Comparison of ENCODE assay signal across 9 mouse cellular contexts in the genomic region with DNA sequence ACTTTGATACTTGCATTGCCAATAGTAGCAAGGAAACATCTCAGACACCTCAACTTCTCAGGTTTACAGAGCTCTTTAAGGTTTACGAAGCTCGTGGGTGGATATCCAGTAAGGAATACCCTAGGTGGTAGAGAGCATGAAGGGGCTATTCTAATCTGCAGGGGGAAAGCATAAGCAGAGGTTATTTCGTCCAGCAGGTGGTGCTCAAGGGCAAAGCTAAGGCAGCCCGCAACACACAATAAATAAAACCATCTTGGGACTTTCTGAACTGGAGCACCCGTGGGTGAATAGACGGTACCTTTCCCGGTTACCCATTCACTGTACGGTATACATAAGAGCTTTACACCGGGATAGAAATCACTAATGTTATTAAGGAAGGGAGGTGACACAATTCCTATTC.
DNase-seq lines count a peak whose midpoint lies in the region; ATAC-seq and TF ChIP-seq lines count a peak whose summit lies in the region.
"Had no signal": no experiment of that assay in that cellular context is flagged by ENCODE, and none has a peak within 500 bp of the region (broad histone marks: within the 10 kb centered on the region; RNA-seq: fewer than 3 reads in every experiment).

No protein-coding gene starts in this region.

- H3K4me1 ChIP-seq in ES-E14 (ENCODE audit: control insufficient read depth in 2 of 2, insufficient read depth in 2 of 2, low read length in 2 of 2, poor library complexity in 1 of 2), result no peaks in the 10 kb centered on the region
- no peaks in the 10 kb centered on the region for H3K4me1 ChIP-seq in forebrain, postnatal 0 days (ENCODE audit: insufficient read depth)
- H3K4me1 ChIP-seq in hindbrain, embryonic 12.5 days, result no peaks in the 10 kb centered on the region
- no peaks in the 10 kb centered on the region for H3K4me1 ChIP-seq in lung, embryonic 16.5 days (replicated peaks; ENCODE audit: control insufficient read depth, insufficient read depth, low read length)
- H3K4me1 ChIP-seq: liver, embryonic 15.5 days had no signal

- ATAC-seq in forebrain, postnatal 0 days, result peak; percentile 81
- peak; percentile 75 for ATAC-seq in hindbrain, embryonic 12.5 days (ENCODE audit: low FRiP score)
- peak; percentile 71 for ATAC-seq in lung, embryonic 16.5 days (ENCODE audit: low read depth)

- TF ChIP-seq CTCF in forebrain, postnatal 0 days (IDR thresholded peaks at IDR 0.05; ENCODE audit: low read depth), result peak; percentile 86

- H3K27ac ChIP-seq in ES-E14 (ENCODE audit: insufficient read depth, low read depth, low read length, poor library complexity, severe bottlenecking), result no peak overlapping the region
- no peak overlapping the region for H3K27ac ChIP-seq in forebrain, postnatal 0 days (ENCODE audit: low read depth, low read length)
- H3K27ac ChIP-seq in hindbrain, embryonic 12.5 days, result no peak overlapping the region
- no peak overlapping the region for H3K27ac ChIP-seq in lung, embryonic 16.5 days (ENCODE audit: low read length)
- H3K27ac ChIP-seq: liver, embryonic 15.5 days had no signal

- 18% methylated on average over 9 of the region's 9 CpGs for WGBS in forebrain, postnatal 0 days
- 22% methylated on average over 9 of the region's 9 CpGs for WGBS in hindbrain, embryonic 12.5 days
- 12% methylated on average over 9 of the region's 9 CpGs for WGBS in lung, embryonic 16.5 days

- in situ Hi-C loops in ES-E14 (cut with MboI; ENCODE audit: low sequenced_read_pairs in 2 of 2, unreplicated experiment in 2 of 2), result no loop called here

- H3K9ac ChIP-seq in ES-E14 (ENCODE audit: insufficient read depth, low read depth, low read length, poor library complexity, severe bottlenecking), result no peak overlapping the region
- H3K9ac ChIP-seq in forebrain, postnatal 0 days, result no peak overlapping the region
- H3K9ac ChIP-seq in hindbrain, embryonic 12.5 days, result no peak overlapping the region
- no peak overlapping the region for H3K9ac ChIP-seq in lung, embryonic 16.5 days (ENCODE audit: low read length)
- H3K9ac ChIP-seq: liver, embryonic 15.5 days had no signal

- H3K27me3 ChIP-seq in forebrain, postnatal 0 days (ENCODE audit: insufficient read depth, low read length), result no peaks in the 10 kb centered on the region
- H3K27me3 ChIP-seq in hindbrain, embryonic 12.5 days, result no peaks in the 10 kb centered on the region
- no peaks in the 10 kb centered on the region for H3K27me3 ChIP-seq in lung, embryonic 16.5 days (ENCODE audit: control insufficient read depth, insufficient read depth, low read depth, low read length)
- H3K27me3 ChIP-seq: liver, embryonic 15.5 days had no signal

- no peaks in the 10 kb centered on the region for H3K9me3 ChIP-seq in ES-E14 (ENCODE audit: control insufficient read depth, insufficient read depth, low read depth, low read length)
- H3K9me3 ChIP-seq in forebrain, postnatal 0 days (ENCODE audit: low read length), result no peaks in the 10 kb centered on the region
- no peaks in the 10 kb centered on the region for H3K9me3 ChIP-seq in hindbrain, embryonic 12.5 days (replicated peaks)
- H3K9me3 ChIP-seq in lung, embryonic 16.5 days (ENCODE audit: control insufficient read depth, low read length), result no peaks in the 10 kb centered on the region
- H3K9me3 ChIP-seq: liver, embryonic 15.5 days had no signal

- DNase-seq in ES-E14 (ENCODE audit: low read depth, low spot score), result peak; percentile 52
- DNase-seq in cerebellum, adult 11 months, result peak; percentile 23
- peak; percentile 83 for DNase-seq in forebrain, postnatal 0 days
- DNase-seq in layer of hippocampus, adult 9-11 months, result peak; percentile 69
- DNase-seq in ovary, postnatal 36 days (ENCODE audit: low spot score), result peak; percentile 61
- DNase-seq in thymus, postnatal 25 days, result peak; percentile 62

- H3K4me2 ChIP-seq in forebrain, postnatal 0 days (ENCODE audit: low read depth), result peak overlapping the region; percentile 36
- peak overlapping the region; percentile 25; the same call in 1 of the 2 replicates for H3K4me2 ChIP-seq in hindbrain, embryonic 12.5 days (replicated peaks)
- peak overlapping the region; percentile 46 for H3K4me2 ChIP-seq in lung, embryonic 16.5 days (ENCODE audit: low read depth, low read length)
- H3K4me2 ChIP-seq: liver, embryonic 15.5 days had no signal

- no peak overlapping the region for H3K4me3 ChIP-seq in ES-E14 (ENCODE audit: insufficient read depth in 1 of 2, low read depth in 1 of 2, low read length in 2 of 2, poor library complexity in 1 of 2, severe bottlenecking in 1 of 2)
- no peak overlapping the region for H3K4me3 ChIP-seq in forebrain, postnatal 0 days (ENCODE audit: low read depth, low read length)
- no peak overlapping the region for H3K4me3 ChIP-seq in hindbrain, embryonic 12.5 days
- peak overlapping the region; percentile 19 for H3K4me3 ChIP-seq in lung, embryonic 16.5 days (ENCODE audit: low read length)
- H3K4me3 ChIP-seq: liver, embryonic 15.5 days had no signal

- H3K36me3 ChIP-seq in ES-E14 (ENCODE audit: control insufficient read depth, insufficient read depth, low read length, poor library complexity, severe bottlenecking), result no peaks in the 10 kb centered on the region
- H3K36me3 ChIP-seq in forebrain, postnatal 0 days (ENCODE audit: insufficient read depth), result no peaks in the 10 kb centered on the region
- H3K36me3 ChIP-seq in hindbrain, embryonic 12.5 days, result no peaks in the 10 kb centered on the region
- no peaks in the 10 kb centered on the region for H3K36me3 ChIP-seq in lung, embryonic 16.5 days (ENCODE audit: control insufficient read depth, insufficient read depth, low read length)
- H3K36me3 ChIP-seq: liver, embryonic 15.5 days had no signal

TF ChIP-seq in ES-E14, 5 proteins besides CTCF, POLR2A, EP300 and RAD21:
- TF ChIP-seq ZNF384 (IDR thresholded peaks at IDR 0.05; ENCODE audit: low read depth, low read length) (no peak), ZC3H11A (IDR thresholded peaks at IDR 0.05; ENCODE audit: borderline replicate concordance, low read depth, low read length) (peak; percentile 62)

Comparison
In these comparisons a context has a peak if more than half of its experiments do, and no peak if none do; other contexts are left out.
1. DNase-seq: peak in every context shown above with its lines; median percentile 83 in forebrain, postnatal 0 days; 69 in layer of hippocampus, adult 9-11 months; 62 in thymus, postnatal 25 days; 61 in ovary, postnatal 36 days; 52 in ES-E14; 23 in cerebellum, adult 11 months.